Mouse (Mus musculus) olfactory bulb, adult 2 months (tissue): ENCODE data around the gene Cdh13.

Experiments
- CTCF ChIP-seq: fragments of 200-500 bp; IDR thresholded peaks from 2 replicates; pipeline ENCODE4 v1.5.1; 2012; ENCODE audit warnings: low read depth, mild to moderate bottlenecking, low read length, moderate library complexity; ENCODE audit not compliant: insufficient read depth
- POLR2A ChIP-seq: fragments of 200-500 bp; IDR thresholded peaks from 2 replicates; pipeline ENCODE4 v1.6.1; 2012; ENCODE audit warnings: mild to moderate bottlenecking, low read depth, low read length, moderate library complexity; ENCODE audit not compliant: insufficient read depth

DNA sequence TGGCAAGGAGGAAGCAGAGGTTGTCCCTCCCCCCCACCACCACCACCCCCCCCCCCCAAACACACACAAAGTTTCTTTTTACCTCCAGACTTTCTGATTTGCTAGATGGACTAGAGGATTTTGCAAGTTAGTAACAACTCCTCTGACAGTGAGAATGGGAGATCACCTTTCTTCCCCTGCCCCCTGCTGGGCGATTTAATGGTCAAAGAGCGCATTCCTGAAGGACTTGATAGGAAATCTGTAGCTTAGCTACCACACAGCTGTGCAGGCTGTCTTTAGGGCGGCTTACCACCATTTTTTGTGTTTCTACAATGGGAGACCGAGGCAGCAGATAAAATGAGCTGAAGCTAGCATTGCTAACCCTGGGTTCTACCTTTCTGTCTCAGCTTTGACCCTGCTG is 961.6 kb downstream of the Cdh13 start:
- TF ChIP-seq POLR2A (no peak), CTCF (no peak)
